Mouse (Mus musculus) megakaryocyte, embryonic 14.5 days (primary cell): ENCODE results near the gene Dhcr7.

Experiments used
- FLI1 ChIP-seq: IDR thresholded peaks from 2 replicates; pipeline ENCODE4 v1.6.1; 2012; ENCODE audit warnings: low read length, inconsistent platforms, mixed read lengths
- GATA1 ChIP-seq: IDR thresholded peaks from 3 replicates; pipeline ENCODE4 v1.6.1; 2012; ENCODE audit warnings: mixed read lengths, low read length, inconsistent platforms, borderline replicate concordance

DNA sequence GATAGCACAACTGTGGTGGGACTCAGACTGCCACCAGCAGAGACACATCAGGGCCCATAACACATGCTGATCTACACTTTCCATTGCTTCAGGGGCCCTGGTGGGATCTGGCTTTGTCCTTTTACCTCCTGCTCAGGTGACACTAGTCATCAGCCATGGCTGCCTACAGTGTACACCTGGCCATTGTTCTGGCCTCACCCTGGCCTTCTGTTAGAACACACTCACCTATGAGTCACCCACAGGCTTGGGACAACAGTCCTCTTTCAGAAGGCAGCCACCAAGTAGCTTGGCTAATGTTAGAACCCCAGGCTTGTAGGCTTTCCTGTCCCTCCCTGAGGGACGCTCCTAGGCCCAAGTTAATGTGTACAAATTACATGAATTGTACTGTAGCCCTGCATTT, 22.2 kb upstream of the Dhcr7 start:
- TF ChIP-seq GATA1 (no peak), FLI1 (no peak)
